Mouse (Mus musculus) neural tube, embryonic 14.5 days (tissue): ENCODE measurements around the gene Sept8. TPM values are rescaled to one million over a fixed set of nuclear protein-coding genes. Genes with fewer than 3 reads are reported as not detected.

Experiments used
- ATAC-seq: fragments of 200-750 bp; cut with Nextera tagmentation; 2 replicates; pipeline ENCODE4 v1.8.0; 2017; ENCODE audit warnings: low read depth, mild to moderate bottlenecking, moderate TSS enrichment, moderate library complexity
- H3K27ac ChIP-seq: fragments of 300-500 bp; sonication (generic); 2 replicates; pipeline ENCODE4 v1.5.1; 2014; ENCODE audit warnings: low read depth, mild to moderate bottlenecking, control low read depth, low read length, moderate library complexity, mixed read lengths
- H3K27me3 ChIP-seq: fragments of 300-500 bp; sonication (generic); 2 replicates; pipeline ENCODE4 v1.6.1; 2014; ENCODE audit warnings: low read length; ENCODE audit not compliant: control insufficient read depth, insufficient read depth
- H3K36me3 ChIP-seq: fragments of 300-500 bp; sonication (generic); 2 replicates; pipeline ENCODE4 v1.6.1; 2014; ENCODE audit warnings: low read length, mixed read lengths; ENCODE audit not compliant: control insufficient read depth, insufficient read depth
- H3K4me1 ChIP-seq: fragments of 300-500 bp; sonication (generic); 2 replicates; pipeline ENCODE4 v1.6.1; 2014; ENCODE audit warnings: low read length; ENCODE audit not compliant: control insufficient read depth, insufficient read depth
- H3K4me2 ChIP-seq: fragments of 300-500 bp; sonication (generic); 2 replicates; pipeline ENCODE4 v1.6.1; 2014; ENCODE audit warnings: mild to moderate bottlenecking, low read depth, low read length, control low read depth
- H3K4me3 ChIP-seq: fragments of 300-500 bp; sonication (generic); 2 replicates; pipeline ENCODE4 v1.5.1; 2014; ENCODE audit warnings: low read depth, low read length, control low read depth, mixed read lengths
- H3K9ac ChIP-seq: fragments of 300-500 bp; sonication (generic); replicated peaks from 2 replicates; pipeline ENCODE4 v1.6.1; 2014; ENCODE audit warnings: low read depth, mild to moderate bottlenecking, control low read depth, low read length, mixed read lengths
- H3K9me3 ChIP-seq: fragments of 300-500 bp; sonication (generic); 2 replicates; pipeline ENCODE4 v1.6.1; 2016; ENCODE audit warnings: low read length; ENCODE audit not compliant: control insufficient read depth
- WGBS: fragments of 180-500 bp; shearing (Covaris S2); extraction: QIAGEN DNeasy Blood & Tissue Kit; methylation state at CpG from one replicate; pipeline ENCODE4 v1.1.7; 2014; 5-methylcytosine and 5-hydroxymethylcytosine counted together
- polyA plus RNA-seq: library from polyadenylated mRNA; unstranded; fragments of >200 nt; fragmentation: Nextera tagmentation; extraction: Ambion mirVana; gene quantifications from 2 replicates; pipeline ENCODE4 v1.2.1, GENCODE M21; 2014

Gene Sept8
- polyA plus RNA-seq, 1 experiment from 2014 or later = 20.5 TPM

DNA sequence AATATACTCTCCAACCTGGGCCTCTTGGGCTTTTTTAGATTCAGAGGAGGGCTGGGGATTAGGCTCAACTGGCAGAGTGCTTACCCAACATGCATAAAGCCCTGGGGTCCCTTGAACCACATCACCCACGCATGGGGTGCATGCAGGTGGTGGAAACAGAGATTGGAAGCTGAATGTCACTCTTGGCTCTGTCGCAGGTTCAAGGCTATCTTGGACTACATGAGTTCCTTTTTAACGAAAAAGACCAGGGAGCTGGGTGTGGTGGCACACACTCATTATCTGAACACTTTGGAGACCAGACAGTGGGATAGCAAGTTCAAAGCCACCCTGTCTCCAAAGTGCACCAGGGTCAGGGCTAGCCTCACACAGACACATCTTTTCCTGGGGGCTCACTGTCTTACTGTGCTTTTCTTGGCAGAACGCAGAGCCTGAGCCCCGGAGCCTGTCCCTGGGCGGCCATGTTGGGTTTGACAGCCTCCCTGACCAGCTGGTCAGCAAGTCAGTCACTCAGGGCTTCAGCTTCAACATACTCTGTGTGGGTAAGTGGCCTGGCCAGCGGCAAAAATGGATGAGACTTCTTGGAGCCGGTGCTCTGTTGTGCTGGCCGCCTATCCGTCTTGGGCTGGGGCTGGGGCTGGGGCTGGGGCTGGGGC lies 12.6 kb downstream of the Sept8 start:
- Histone ChIP-seq H3K9me3 (no peaks in the 10 kb centered on the region), H3K4me1 (no peaks in the 10 kb centered on the region), H3K36me3 (peaks cover 27% of the 10 kb centered on the region), H3K9ac (no peak overlapping the region), H3K27ac (no peak overlapping the region), H3K4me3 (no peak overlapping the region), H3K4me2 (no peak overlapping the region), H3K27me3 (no peaks in the 10 kb centered on the region)
- 93% methylated on average over 10 of the region's 10 CpGs for WGBS
- ATAC-seq = no peak

DNA sequence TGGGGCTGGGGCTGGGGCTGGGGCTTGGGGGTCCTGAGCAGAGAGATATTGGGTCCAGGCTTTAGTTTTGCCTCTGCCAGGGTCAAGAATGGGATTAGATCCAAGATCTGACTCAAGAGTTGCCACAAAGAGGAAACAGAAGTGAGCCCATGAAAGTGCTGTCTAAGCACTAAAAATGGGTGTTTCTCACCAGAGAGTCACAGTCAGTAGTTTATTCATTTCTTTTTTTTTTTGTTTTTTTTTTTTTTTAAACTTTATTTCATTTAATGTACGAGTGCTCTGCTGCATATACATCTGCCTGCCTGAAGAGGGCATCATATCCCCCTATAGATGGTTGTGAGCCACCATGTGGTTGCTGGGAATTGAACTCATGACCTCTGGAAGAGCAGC lies 13.2 kb downstream of the Sept8 start:
- no peak overlapping the region for H3K4me2 ChIP-seq
- H3K27me3 ChIP-seq = no peaks in the 10 kb centered on the region
- WGBS = 91% methylated on average over 1 of the region's 1 CpGs
- no peak overlapping the region for H3K9ac ChIP-seq
- H3K27ac ChIP-seq = no peak overlapping the region
- ATAC-seq = no peak
- no peaks in the 10 kb centered on the region for H3K4me1 ChIP-seq
- no peak overlapping the region for H3K4me3 ChIP-seq
- H3K9me3 ChIP-seq = no peaks in the 10 kb centered on the region
- H3K36me3 ChIP-seq = peaks cover 32% of the 10 kb centered on the region

DNA sequence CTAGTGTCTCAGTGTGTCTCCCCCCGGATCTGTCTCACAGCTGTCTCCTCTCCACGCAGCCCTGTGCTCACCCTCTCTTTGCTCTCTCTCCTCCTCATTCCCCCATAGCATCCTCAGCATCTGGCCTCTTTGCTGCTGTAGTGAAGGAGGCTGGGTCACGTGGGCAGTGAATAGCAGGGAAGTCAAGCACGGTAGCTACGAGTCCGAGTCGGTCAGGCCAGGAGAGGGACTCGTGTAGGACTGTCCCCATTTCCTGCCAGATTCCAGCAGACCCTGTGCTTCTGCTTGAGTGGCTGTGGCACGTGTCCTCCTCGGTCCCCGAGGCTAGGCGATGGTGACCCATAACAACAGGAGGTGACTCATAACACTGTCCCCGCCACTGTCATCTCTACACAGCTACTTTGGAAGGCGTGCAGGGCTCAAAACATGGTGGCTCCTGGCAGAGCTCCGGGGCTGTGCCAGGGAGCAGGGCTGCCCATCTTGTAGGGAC lies 20.0 kb downstream of the Sept8 start:
- Histone ChIP-seq H3K36me3 (peaks cover 46% of the 10 kb centered on the region), H3K27me3 (no peaks in the 10 kb centered on the region), H3K9me3 (no peaks in the 10 kb centered on the region), H3K4me3 (no peak overlapping the region), H3K27ac (no peak overlapping the region), H3K4me2 (no peak overlapping the region), H3K9ac (no peak overlapping the region), H3K4me1 (no peaks in the 10 kb centered on the region)
- 68% methylated on average over 15 of the region's 15 CpGs for WGBS
- no peak for ATAC-seq

DNA sequence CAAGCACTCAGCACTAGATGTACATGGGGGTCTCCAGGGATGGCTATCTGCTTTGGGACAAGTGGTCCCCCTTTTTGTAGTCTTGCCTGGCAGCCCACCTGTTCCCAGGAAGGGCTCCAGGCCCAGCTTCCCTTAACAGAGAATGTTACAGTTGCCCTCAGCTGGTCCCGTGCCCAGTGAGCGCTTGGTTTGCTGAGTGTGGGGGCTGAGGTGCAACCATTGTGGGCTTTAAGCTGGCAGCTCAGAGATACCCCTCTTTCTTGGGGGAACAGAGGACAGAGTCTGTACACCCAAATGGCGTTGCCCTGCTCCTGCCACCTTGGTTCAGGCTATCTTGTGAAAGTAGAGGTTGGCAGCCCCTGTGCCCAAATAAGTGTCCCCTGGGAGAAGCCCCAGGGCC lies 21.3 kb downstream of the Sept8 start:
- Histone ChIP-seq H3K27ac (no peak overlapping the region), H3K4me2 (no peak overlapping the region), H3K9ac (no peak overlapping the region), H3K9me3 (no peaks in the 10 kb centered on the region), H3K27me3 (no peaks in the 10 kb centered on the region), H3K4me1 (no peaks in the 10 kb centered on the region), H3K36me3 (peaks cover 33% of the 10 kb centered on the region), H3K4me3 (no peak overlapping the region)
- 88% methylated on average over 3 of the region's 3 CpGs for WGBS
- ATAC-seq = no peak

DNA sequence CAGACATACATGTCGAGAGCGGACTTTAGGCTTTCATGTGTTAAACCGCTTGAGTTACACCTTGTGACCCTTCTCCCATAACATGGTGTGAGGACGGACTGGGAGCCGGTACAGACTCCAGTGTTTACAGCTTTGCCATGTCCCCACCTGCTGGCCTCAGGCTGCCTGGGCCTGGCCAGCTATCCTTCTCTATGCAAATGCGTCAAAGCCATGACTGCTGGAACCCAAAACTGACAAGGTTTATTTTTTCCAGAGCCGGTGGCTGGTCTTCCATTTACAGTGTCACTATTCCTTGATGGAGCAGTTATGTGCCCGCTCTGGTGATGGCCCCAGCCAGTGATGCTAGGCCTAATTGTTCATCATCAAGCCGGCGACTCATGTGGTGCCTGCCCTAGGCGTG lies 22.2 kb downstream of the Sept8 start:
- Histone ChIP-seq H3K4me3 (no peak overlapping the region), H3K4me2 (no peak overlapping the region), H3K9me3 (no peaks in the 10 kb centered on the region), H3K9ac (no peak overlapping the region), H3K36me3 (peaks cover 25% of the 10 kb centered on the region), H3K4me1 (no peaks in the 10 kb centered on the region), H3K27me3 (no peaks in the 10 kb centered on the region), H3K27ac (no peak overlapping the region)
- ATAC-seq = no peak
- 81% methylated on average over 11 of the region's 11 CpGs for WGBS

DNA sequence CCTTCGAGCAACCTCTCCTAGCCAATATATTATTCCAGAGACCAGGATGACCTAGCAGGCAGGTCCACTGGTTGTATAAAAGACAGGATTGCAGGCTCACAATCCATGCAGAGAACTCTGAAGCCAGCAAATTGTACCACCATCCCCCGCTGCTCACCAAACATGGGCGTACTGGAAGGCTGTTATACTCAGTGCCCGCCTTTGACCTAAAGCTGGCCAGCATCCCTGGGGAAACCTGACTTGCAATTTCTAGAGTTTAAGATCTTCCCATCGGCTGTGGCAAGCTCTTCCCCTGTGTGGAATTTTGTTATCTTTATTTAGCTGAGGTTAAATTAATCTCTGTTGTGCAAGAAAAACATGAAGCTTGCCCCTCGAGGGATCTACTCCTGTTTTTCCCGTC lies 24.0 kb downstream of the Sept8 start:
- Histone ChIP-seq H3K4me2 (no peak overlapping the region), H3K27me3 (no peaks in the 10 kb centered on the region), H3K4me3 (no peak overlapping the region), H3K4me1 (no peaks in the 10 kb centered on the region), H3K9ac (no peak overlapping the region), H3K36me3 (peaks cover 14% of the 10 kb centered on the region), H3K9me3 (no peaks in the 10 kb centered on the region), H3K27ac (no peak overlapping the region)
- no peak for ATAC-seq
- WGBS = 71% methylated on average over 7 of the region's 7 CpGs

DNA sequence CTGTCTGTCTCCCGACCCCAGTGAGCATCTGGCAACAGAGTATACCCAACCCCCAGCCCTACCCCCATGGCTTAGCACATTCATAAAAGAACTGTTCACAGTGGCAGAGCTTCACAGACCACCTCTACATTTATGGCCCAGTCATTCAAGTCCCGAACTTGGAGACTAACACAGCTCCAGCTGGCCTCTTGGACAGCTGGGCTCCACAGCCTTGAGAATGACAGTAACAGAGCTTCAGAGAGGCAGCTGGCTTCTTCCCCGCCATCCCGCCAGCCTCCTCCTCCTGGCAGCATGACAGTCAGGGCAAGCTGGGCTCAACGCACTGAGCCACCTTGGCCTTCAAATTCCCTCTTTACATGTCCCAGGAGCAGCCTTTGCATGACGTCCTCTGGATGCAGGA lies 27.2 kb downstream of the Sept8 start:
- H3K4me2 ChIP-seq = no peak overlapping the region
- no peak overlapping the region for H3K9ac ChIP-seq

DNA sequence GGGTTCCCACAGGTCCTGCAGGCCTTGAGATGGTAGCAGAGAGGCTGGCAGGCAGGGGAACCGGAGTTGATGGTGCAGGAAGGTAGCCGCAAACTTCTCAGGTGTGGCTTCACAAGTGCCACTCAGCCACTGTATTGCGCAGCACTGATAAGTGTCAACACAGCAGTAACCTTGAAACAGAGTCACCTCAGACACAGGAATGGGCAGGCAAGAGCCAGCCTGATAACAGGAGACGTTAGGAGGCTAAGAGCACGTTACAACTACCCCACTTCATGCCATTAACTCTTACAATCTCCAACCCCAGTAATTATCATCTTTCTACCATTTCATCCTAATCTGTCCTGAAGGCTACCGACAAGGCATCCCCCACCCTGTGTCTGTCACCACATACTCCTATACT lies 28.5 kb downstream of the Sept8 start:
- Histone ChIP-seq H3K36me3 (no peaks in the 10 kb centered on the region), H3K4me3 (no peak overlapping the region), H3K4me2 (no peak overlapping the region), H3K27me3 (no peaks in the 10 kb centered on the region), H3K9me3 (no peaks in the 10 kb centered on the region), H3K27ac (no peak overlapping the region), H3K4me1 (no peaks in the 10 kb centered on the region), H3K9ac (no peak overlapping the region)
- ATAC-seq = no peak
- 89% methylated on average over 6 of the region's 6 CpGs for WGBS

More for the DNA sequence above, 27.2 kb downstream of the Sept8 start:
- ATAC-seq = no peak
- WGBS = 32% methylated on average over 6 of the region's 6 CpGs
- no peaks in the 10 kb centered on the region for H3K9me3 ChIP-seq
- no peaks in the 10 kb centered on the region for H3K27me3 ChIP-seq
- H3K4me3 ChIP-seq = no peak overlapping the region
- no peak overlapping the region for H3K27ac ChIP-seq
- H3K36me3 ChIP-seq = peaks cover 9% of the 10 kb centered on the region
- no peaks in the 10 kb centered on the region for H3K4me1 ChIP-seq

DNA sequence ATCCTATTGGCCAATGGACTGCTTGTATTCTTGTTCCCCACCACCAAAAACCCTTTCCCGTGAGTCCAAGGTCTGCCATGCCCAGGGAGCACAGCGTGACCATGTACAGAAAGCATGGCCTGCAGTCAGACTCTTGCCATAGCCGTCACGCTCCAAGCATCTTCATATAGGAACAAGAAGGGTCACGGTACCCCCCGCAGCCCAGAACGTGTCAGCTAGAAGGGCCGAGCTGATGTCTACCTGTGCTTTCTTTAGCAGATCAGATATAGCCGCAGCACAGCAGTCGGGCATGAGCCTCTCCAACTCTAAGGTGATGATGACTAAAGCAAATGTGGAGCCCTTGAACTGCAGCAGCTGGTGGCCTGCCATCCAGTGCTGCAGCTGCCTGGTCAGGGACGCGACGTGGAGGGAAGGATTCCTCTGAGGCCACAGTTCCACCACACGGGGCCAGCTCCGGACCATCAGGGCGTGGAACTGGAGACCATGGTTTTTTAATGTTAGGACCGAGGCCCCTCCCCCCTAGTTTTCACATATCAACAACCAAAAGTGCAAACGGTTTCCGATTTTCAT lies 29.1 kb downstream of the Sept8 start:
- Histone ChIP-seq H3K36me3 (no peaks in the 10 kb centered on the region), H3K9me3 (no peaks in the 10 kb centered on the region), H3K4me1 (no peaks in the 10 kb centered on the region), H3K27ac (no peak overlapping the region), H3K4me3 (no peak overlapping the region), H3K27me3 (no peaks in the 10 kb centered on the region), H3K4me2 (no peak overlapping the region), H3K9ac (no peak overlapping the region)
- ATAC-seq = no peak
- WGBS = 83% methylated on average over 19 of the region's 19 CpGs
